Mouse (Mus musculus): Measurements from ENCODE around the gene Ss18l1. TPM values are rescaled to one million over a fixed set of nuclear protein-coding genes. Genes with fewer than 3 reads are reported as not detected.

The Ss18l1 gene
- polyA plus RNA-seq, 1 experiment from 2014 or later = 3.9 TPM

DNA sequence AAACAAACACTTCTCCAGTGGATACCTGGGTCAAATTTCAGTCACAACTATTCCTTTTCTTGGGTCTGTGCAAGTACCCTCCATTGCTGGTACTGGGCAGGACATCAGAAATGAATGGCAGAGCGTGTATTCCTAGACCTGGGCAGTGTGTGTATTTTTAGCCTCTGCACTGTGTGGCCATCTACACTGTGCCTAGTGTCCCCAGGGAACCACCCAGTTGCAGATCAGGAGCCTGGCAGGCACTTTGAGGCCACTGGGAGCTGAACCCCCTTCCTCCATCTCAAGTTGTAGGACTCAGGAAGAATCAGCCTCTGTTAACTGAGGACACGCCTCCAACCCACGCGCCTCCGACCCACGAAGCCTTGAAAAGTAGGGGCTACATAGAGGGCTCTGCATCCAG is 19.6 kb upstream of the Ss18l1 start:
- Histone ChIP-seq H3K36me3 (ENCODE audit: insufficient read depth, low read length) (peaks cover 1% of the 10 kb centered on the region; the same call in 1 of the 2 replicates), H3K9me3 (replicated peaks; ENCODE audit: low read length) (no peaks in the 10 kb centered on the region), H3K9ac (ENCODE audit: low read depth, low read length) (no peak overlapping the region), H3K27ac (no peak overlapping the region), H3K4me2 (ENCODE audit: low read length) (no peak overlapping the region), H3K4me3 (replicated peaks; ENCODE audit: low read depth, low read length) (no peak overlapping the region), H3K4me1 (replicated peaks; ENCODE audit: insufficient read depth, low read length) (peaks cover 19% of the 10 kb centered on the region), H3K27me3 (ENCODE audit: insufficient read depth, low read length) (peaks cover 4% of the 10 kb centered on the region; the same call in 1 of the 2 replicates)
- 68% methylated on average over 6 of the region's 6 CpGs for WGBS
- ATAC-seq (replicated peaks; ENCODE audit: low FRiP score, low read depth) (no peak), DNase-seq (ENCODE audit: low spot score) (no peak)
- TF ChIP-seq CTCF (IDR thresholded peaks at IDR 0.05; ENCODE audit: low read depth) = no peak

DNA sequence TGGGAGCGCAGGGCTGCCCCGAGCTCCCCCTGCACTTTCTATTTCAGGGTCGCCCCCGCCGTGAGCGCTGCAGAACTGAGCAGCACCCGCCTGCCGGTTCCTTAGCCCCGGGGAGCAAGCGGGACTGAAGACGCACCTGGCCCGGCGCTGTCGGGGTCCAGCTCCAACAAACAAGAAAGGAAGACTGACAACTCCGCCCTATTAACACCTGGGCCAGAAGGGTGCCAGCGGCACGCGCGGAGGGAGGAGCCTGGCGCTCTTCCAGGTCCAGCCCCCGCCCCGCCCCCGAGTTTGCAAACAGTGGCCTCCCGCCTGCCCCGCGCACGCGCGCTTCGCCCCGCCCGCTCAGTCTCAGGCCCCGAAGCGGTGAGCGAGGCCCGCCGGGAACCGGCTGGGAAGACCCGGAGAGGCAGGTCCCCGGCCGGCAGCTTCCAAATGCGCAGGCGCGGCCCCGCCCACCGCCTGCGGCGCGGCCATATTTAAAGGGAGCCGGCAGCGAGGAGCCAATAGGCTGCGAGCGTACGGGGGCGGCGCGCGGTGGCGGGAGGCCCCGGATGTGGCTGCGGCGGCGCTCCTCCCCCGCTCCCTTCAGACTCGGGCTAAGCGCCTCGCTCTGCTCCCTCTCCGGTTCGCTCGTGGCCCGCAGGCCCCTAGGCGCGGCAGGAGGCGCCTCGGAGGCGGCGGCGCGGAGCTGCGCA is 17.8 kb upstream of the Ss18l1 start, which contains the start of gene Lsm14b:
Gene Lsm14b, plus strand, starts transcription at position 587 of the 698 bp plus-strand sequence.
- Histone ChIP-seq H3K4me3 (replicated peaks; ENCODE audit: low read depth, low read length) (peak within 1 kb of the TSS; percentile 62), H3K27me3 (ENCODE audit: insufficient read depth, low read length) (peaks cover 4% of the 10 kb centered on the region; the same call in 1 of the 2 replicates), H3K4me2 (ENCODE audit: low read length) (peak within 1 kb of the TSS; percentile 78), H3K27ac (peak within 1 kb of the TSS; percentile 90), H3K9ac (ENCODE audit: low read depth, low read length) (peak within 1 kb of the TSS; percentile 84), H3K9me3 (replicated peaks; ENCODE audit: low read length) (no peaks in the 10 kb centered on the region), H3K4me1 (replicated peaks; ENCODE audit: insufficient read depth, low read length) (peaks cover 22% of the 10 kb centered on the region), H3K36me3 (ENCODE audit: insufficient read depth, low read length) (peaks cover 16% of the 10 kb centered on the region; the same call in 1 of the 2 replicates)
- DNase-seq (ENCODE audit: low spot score) = peak; percentile 97
- WGBS = 1% methylated on average over 68 of the region's 80 CpGs
- TF ChIP-seq CTCF (IDR thresholded peaks at IDR 0.05; ENCODE audit: low read depth) = no peak
- peak; percentile 96 for ATAC-seq (replicated peaks; ENCODE audit: low FRiP score, low read depth)

DNA sequence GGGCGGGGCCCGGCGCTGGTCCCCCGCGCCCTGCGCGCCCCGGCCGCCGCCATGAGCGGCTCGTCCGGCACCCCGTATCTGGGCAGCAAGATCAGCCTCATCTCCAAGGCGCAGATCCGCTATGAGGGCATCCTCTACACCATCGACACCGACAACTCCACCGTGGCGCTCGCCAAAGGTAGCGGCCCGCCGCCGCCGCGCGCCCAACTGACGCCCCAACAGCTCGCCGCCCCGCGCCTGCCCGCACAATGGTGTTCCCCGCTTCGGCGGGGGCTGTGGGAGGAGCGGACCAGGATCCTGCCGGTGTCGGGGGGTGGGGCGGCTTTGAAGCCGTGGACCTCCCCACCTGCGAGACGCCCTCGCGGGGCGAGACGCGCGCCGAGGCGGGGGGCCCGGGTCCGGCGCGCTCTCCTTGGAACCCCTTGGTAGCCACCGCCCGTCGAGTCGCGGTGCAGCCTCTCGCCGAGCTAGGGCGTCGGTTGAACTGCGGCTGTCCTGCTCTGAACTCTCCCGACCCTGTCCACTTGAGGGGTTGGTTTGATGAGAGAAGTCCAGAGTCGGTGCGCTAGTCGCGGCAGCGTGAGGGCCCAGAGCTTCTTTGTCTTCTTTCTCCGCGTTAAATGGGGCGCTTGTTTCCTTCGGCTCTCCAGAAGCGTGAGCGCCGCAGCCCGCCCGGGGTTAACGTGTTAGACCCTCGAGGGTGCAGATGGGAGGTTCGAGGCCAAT is 17.0 kb upstream of the Ss18l1 start:
- peak overlapping the region; percentile 78 for H3K4me2 ChIP-seq (ENCODE audit: low read length)
- DNase-seq (ENCODE audit: low spot score) (peak; percentile 45), ATAC-seq (replicated peaks; ENCODE audit: low FRiP score, low read depth) (no peak; the same call in 1 of the 2 replicates)
- WGBS = under 1% methylated on average over 79 of the region's 84 CpGs
- peak overlapping the region; percentile 84 for H3K9ac ChIP-seq (ENCODE audit: low read depth, low read length)
- H3K27ac ChIP-seq = peak overlapping the region; percentile 90
- TF ChIP-seq CTCF (IDR thresholded peaks at IDR 0.05; ENCODE audit: low read depth) = no peak
- H3K4me3 ChIP-seq (replicated peaks; ENCODE audit: low read depth, low read length) = peak overlapping the region; percentile 62
- H3K27me3 ChIP-seq (ENCODE audit: insufficient read depth, low read length) = peaks cover 4% of the 10 kb centered on the region; the same call in 1 of the 2 replicates
- no peaks in the 10 kb centered on the region for H3K9me3 ChIP-seq (replicated peaks; ENCODE audit: low read length)
- peaks cover 22% of the 10 kb centered on the region for H3K4me1 ChIP-seq (replicated peaks; ENCODE audit: insufficient read depth, low read length)
- H3K36me3 ChIP-seq (ENCODE audit: insufficient read depth, low read length) = peaks cover 16% of the 10 kb centered on the region; the same call in 1 of the 2 replicates

DNA sequence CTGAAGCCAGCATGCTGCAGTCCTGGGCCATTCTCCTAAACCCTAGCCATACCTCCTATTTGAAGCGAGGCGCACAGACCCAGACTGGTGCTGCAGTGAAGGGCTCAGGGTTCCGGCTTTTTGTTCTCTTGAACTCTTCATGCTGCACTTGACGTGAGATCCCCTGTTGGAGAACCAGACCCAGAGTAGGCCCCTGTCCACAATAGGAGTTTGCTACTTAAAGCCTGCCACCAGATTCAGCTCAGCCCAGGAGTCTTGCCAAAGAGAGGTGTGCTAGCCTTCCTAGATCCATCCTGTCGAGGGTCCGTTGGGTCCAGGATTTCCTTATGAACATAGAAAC is 16.5 kb upstream of the Ss18l1 start:
- 9% methylated on average over 6 of the region's 6 CpGs for WGBS
- Histone ChIP-seq H3K27ac (no peak overlapping the region), H3K27me3 (ENCODE audit: insufficient read depth, low read length) (peaks cover 4% of the 10 kb centered on the region; the same call in 1 of the 2 replicates), H3K4me3 (replicated peaks; ENCODE audit: low read depth, low read length) (peak overlapping the region; percentile 62), H3K4me1 (replicated peaks; ENCODE audit: insufficient read depth, low read length) (peaks cover 22% of the 10 kb centered on the region), H3K9ac (ENCODE audit: low read depth, low read length) (peak overlapping the region; percentile 84), H3K36me3 (ENCODE audit: insufficient read depth, low read length) (peaks cover 17% of the 10 kb centered on the region; the same call in 1 of the 2 replicates), H3K4me2 (ENCODE audit: low read length) (peak overlapping the region; percentile 78), H3K9me3 (replicated peaks; ENCODE audit: low read length) (no peaks in the 10 kb centered on the region)
- DNase-seq (ENCODE audit: low spot score) (no peak), ATAC-seq (replicated peaks; ENCODE audit: low FRiP score, low read depth) (no peak)
- TF ChIP-seq CTCF (IDR thresholded peaks at IDR 0.05; ENCODE audit: low read depth) = no peak

DNA sequence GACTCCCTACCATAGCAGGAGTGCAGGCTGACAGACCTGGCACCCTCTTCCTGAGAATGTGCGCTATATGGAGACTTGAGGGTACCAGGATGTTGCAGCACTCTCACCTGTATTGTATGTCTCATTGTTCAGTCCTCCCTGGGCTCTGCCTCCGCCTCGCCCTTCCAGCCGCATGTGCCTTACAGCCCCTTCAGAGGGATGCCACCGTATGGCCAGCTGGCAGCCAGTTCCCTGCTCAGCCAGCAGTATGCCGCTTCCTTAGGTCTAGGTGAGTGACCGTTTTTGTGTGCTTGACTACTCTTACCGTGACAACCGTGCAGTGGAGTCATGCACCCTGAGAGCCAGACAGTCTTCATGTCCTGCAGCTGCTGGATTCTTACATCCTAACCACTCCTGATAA is 14.5 kb upstream of the Ss18l1 start:
- ATAC-seq (replicated peaks; ENCODE audit: low FRiP score, low read depth) (no peak), DNase-seq (ENCODE audit: low spot score) (no peak)
- Histone ChIP-seq H3K27ac (no peak overlapping the region), H3K9ac (ENCODE audit: low read depth, low read length) (peak overlapping the region; percentile 13; the same call in 1 of the 2 replicates), H3K9me3 (replicated peaks; ENCODE audit: low read length) (no peaks in the 10 kb centered on the region), H3K4me3 (replicated peaks; ENCODE audit: low read depth, low read length) (no peak overlapping the region), H3K4me1 (replicated peaks; ENCODE audit: insufficient read depth, low read length) (peaks cover 22% of the 10 kb centered on the region), H3K27me3 (ENCODE audit: insufficient read depth, low read length) (no peaks in the 10 kb centered on the region; the same call in 1 of the 2 replicates), H3K36me3 (ENCODE audit: insufficient read depth, low read length) (peaks cover 35% of the 10 kb centered on the region), H3K4me2 (ENCODE audit: low read length) (peak overlapping the region; percentile 78; the same call in 1 of the 2 replicates)
- WGBS = 49% methylated on average over 9 of the region's 9 CpGs
- TF ChIP-seq CTCF (IDR thresholded peaks at IDR 0.05; ENCODE audit: low read depth) = no peak

DNA sequence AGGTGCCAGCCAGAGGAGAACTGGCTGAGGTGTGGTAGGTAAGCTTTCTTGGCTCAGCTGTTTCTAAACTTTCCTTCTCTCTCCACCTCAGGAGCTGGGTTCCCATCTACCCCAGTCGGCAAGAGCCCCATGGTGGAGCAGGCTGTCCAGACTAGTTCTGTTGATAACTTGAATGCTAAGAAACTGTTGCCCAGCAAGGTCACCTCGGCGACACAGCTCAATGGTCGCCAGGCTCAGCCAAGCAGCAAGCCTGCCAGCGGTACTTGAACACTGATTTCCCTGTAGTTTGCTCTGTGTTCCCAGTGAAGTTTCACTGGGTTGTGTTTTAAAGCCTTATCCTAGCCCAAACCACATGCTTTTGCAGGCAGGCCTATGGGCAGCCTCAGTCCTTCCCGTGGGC is 11.0 kb upstream of the Ss18l1 start:
- no peak overlapping the region for H3K4me2 ChIP-seq (ENCODE audit: low read length)
- H3K4me3 ChIP-seq (replicated peaks; ENCODE audit: low read depth, low read length) = no peak overlapping the region
- no peak for ATAC-seq (replicated peaks; ENCODE audit: low FRiP score, low read depth)
- peaks cover 15% of the 10 kb centered on the region for H3K4me1 ChIP-seq (replicated peaks; ENCODE audit: insufficient read depth, low read length)
- no peak overlapping the region for H3K9ac ChIP-seq (ENCODE audit: low read depth, low read length)
- WGBS = 50% methylated on average over 6 of the region's 6 CpGs
- peaks cover 62% of the 10 kb centered on the region for H3K36me3 ChIP-seq (ENCODE audit: insufficient read depth, low read length)
- H3K27me3 ChIP-seq (ENCODE audit: insufficient read depth, low read length) = no peaks in the 10 kb centered on the region
- no peak for DNase-seq (ENCODE audit: low spot score)
- H3K27ac ChIP-seq = peak overlapping the region; percentile 21; the same call in 1 of the 2 replicates
- no peaks in the 10 kb centered on the region for H3K9me3 ChIP-seq (replicated peaks; ENCODE audit: low read length)
- no peak for TF ChIP-seq CTCF (IDR thresholded peaks at IDR 0.05; ENCODE audit: low read depth)

Data from kidney, postnatal 0 days (tissue).